Mouse (Mus musculus): ENCODE measurements around the gene Cdyl2. TPM values are rescaled to one million over a fixed set of nuclear protein-coding genes. Genes with fewer than 3 reads are reported as not detected.

The Cdyl2 gene
- polyA plus RNA-seq, 1 experiment from 2014 or later: 9.7 TPM

DNA sequence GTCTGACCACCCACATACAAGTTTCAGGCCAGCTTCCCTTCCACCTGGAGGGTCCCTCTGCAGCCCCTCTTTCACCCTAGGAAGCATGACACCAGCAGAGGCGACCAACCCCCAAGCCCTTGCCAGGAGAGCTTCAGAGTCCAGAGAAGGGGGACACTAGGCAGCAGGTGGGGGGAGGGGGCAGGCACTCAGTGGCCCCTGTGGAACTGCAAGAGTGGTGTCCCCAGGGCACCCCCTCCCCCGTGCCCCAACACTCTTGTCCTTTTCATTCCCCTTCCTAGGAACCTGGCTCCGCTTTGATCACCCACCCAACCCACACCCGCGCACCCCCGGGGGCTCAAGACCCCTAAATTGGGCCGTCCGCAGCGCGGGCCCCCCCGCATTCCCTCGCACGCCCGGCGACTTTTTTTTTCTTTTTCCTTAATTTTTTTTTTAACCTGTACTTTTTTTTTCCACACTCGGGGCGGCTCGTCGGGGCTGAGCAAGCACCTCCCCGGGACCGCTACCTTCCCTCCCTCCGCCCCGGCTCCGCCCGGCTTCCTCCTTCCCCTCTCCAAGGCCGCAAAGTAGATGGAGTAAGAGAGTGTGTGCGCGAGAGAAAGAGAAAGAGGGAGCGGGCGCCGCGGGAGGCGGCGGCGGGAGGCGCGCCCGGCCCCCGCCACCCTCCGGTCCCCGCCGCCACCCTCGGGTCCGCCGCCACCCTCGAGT is 661 bp downstream of the Cdyl2 start:
- Histone ChIP-seq H3K4me1 (peaks cover 5% of the 10 kb centered on the region; the same call in 1 of the 2 replicates), H3K9me3 (no peaks in the 10 kb centered on the region), H3K4me2 (replicated peaks) (peak overlapping the region; percentile 79), H3K9ac (peak overlapping the region; percentile 74), H3K36me3 (no peaks in the 10 kb centered on the region), H3K4me3 (peak overlapping the region; percentile 75), H3K27ac (peak overlapping the region; percentile 81), H3K27me3 (peaks cover 11% of the 10 kb centered on the region; the same call in 1 of the 2 replicates)
- 1% methylated on average over 43 of the region's 46 CpGs for WGBS
- ATAC-seq (ENCODE audit: insufficient number of reproducible peaks, insufficient read depth, low FRiP score, low TSS enrichment): peak; percentile 67

DNA sequence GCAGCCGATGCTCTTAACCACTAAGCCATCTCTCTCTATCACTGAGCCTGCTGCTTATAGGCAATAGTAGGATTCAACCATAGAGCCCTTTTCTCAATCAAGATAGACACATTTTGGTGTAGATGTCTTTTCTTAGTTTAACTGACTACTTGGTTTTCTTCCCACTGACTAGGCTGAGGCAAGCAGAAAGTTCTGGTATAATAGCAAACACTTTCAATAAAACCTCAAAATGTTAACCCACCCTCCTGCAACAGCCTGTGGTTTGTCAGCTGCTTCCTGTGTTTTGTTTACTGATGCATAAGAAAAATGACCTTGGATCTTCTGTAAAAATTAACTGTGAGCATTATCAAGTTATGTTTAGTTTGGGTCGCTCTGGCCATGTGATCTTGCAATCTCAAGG is 11.3 kb downstream of the Cdyl2 start:
- no peak for ATAC-seq (ENCODE audit: insufficient number of reproducible peaks, insufficient read depth, low FRiP score, low TSS enrichment)
- 90% methylated on average over 2 of the region's 2 CpGs for WGBS

DNA sequence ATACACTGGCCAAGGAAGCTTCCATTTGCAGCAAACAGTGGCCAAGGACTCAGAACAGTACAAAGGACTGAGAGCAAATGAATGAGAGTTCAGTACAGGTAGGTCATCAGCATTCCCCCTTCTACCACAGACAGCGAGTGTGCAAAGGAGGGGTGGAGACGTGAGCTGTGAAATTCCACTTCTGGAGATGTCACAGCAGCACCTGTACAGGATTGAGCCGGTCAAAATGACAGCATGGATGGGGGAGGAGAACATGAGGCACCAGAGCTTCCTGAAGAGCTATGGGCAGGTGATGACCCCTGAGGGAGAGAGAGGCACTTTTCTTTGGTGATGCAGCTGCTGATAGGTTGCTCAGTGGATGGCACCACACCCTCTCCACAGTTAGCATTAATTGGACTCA is 25.3 kb downstream of the Cdyl2 start:
- Histone ChIP-seq H3K4me2 (replicated peaks) (no peak overlapping the region), H3K27ac (no peak overlapping the region), H3K9me3 (no peaks in the 10 kb centered on the region), H3K4me1 (no peaks in the 10 kb centered on the region), H3K27me3 (no peaks in the 10 kb centered on the region), H3K36me3 (no peaks in the 10 kb centered on the region), H3K4me3 (no peak overlapping the region), H3K9ac (no peak overlapping the region)
- 83% methylated on average over 3 of the region's 3 CpGs for WGBS
- no peak for ATAC-seq (ENCODE audit: insufficient number of reproducible peaks, insufficient read depth, low FRiP score, low TSS enrichment)

More for the DNA sequence above, 11.3 kb downstream of the Cdyl2 start:
- peaks cover 13% of the 10 kb centered on the region; the same call in 1 of the 2 replicates for H3K9me3 ChIP-seq
- H3K9ac ChIP-seq: no peak overlapping the region
- H3K4me2 ChIP-seq (replicated peaks): no peak overlapping the region
- no peaks in the 10 kb centered on the region for H3K4me1 ChIP-seq
- H3K4me3 ChIP-seq: no peak overlapping the region
- H3K36me3 ChIP-seq: 0 out of 2 replicates have a peak, but pooled peaks cover 4% of the 10 kb centered on the region
- no peak overlapping the region for H3K27ac ChIP-seq
- no peaks in the 10 kb centered on the region for H3K27me3 ChIP-seq

DNA sequence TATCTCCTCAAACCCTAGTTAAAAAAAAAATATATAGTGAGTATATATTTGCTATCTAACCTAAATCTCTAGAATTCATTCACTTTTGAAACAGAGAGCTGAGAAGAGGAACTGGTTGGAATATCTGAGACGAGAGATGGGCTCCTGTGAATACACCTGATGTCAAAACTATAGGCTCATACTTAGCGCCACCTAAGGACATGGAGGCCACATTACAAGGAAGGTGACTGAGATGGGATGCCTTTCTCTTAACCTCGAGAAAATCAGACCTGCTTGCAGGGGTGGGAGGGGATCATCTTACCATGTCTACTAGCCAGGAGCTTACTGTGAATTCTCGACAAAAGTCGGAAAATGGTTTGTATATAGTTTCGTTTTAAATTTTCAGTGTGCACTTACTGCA is 30.3 kb downstream of the Cdyl2 start:
- no peaks in the 10 kb centered on the region for H3K4me1 ChIP-seq
- ATAC-seq (ENCODE audit: insufficient number of reproducible peaks, insufficient read depth, low FRiP score, low TSS enrichment): no peak
- no peaks in the 10 kb centered on the region for H3K9me3 ChIP-seq
- no peak overlapping the region for H3K4me3 ChIP-seq
- no peak overlapping the region for H3K27ac ChIP-seq
- no peaks in the 10 kb centered on the region for H3K36me3 ChIP-seq
- H3K27me3 ChIP-seq: no peaks in the 10 kb centered on the region
- H3K4me2 ChIP-seq (replicated peaks): no peak overlapping the region
- WGBS: 84% methylated on average over 6 of the region's 6 CpGs
- no peak overlapping the region for H3K9ac ChIP-seq

DNA sequence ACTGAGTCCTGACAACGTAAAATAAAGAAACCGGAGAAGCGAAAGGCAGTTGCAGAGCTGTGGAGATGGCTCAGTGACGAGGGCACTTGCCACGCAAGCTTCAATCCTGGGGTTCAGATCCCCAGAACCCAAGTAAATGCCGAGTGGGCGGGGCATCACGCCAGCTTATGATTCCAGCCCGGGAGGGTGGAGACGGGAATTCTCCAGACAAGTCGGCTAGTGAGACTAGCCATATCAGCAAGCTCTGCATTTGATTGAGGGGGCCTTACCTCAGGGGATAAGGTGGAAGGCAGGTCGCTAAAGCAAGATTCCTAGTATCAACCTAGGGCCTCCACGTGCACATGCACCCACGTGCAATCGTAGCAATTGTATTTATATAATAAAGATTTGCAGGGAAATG is 39.9 kb downstream of the Cdyl2 start:
- H3K4me2 ChIP-seq (replicated peaks): no peak overlapping the region
- no peak overlapping the region for H3K27ac ChIP-seq
- no peak overlapping the region for H3K4me3 ChIP-seq
- H3K4me1 ChIP-seq: no peaks in the 10 kb centered on the region
- 80% methylated on average over 15 of the region's 15 CpGs for WGBS
- H3K27me3 ChIP-seq: no peaks in the 10 kb centered on the region
- no peaks in the 10 kb centered on the region for H3K36me3 ChIP-seq
- no peak overlapping the region for H3K9ac ChIP-seq
- H3K9me3 ChIP-seq: no peaks in the 10 kb centered on the region
- ATAC-seq (ENCODE audit: insufficient number of reproducible peaks, insufficient read depth, low FRiP score, low TSS enrichment): no peak

DNA sequence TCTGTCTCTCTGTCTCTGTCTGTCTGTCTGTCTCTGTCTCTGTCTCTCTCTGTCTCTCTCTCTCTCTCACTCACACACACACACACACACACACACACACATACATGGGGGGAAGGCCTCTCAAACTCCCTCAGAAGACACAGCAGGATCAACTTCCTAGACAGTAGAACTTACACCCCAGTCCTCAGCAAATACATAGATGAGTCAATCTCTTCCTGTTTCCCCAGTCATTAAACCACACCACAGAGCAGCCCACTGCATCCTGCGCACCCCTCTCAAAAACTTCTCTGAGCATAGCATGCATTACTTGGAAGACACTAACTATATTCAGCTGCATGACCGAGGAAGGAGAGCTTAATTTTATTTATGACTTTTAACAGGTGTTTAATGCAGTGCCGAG is 43.0 kb downstream of the Cdyl2 start:
- H3K27ac ChIP-seq: no peak overlapping the region
- 88% methylated on average over 3 of the region's 3 CpGs for WGBS

DNA sequence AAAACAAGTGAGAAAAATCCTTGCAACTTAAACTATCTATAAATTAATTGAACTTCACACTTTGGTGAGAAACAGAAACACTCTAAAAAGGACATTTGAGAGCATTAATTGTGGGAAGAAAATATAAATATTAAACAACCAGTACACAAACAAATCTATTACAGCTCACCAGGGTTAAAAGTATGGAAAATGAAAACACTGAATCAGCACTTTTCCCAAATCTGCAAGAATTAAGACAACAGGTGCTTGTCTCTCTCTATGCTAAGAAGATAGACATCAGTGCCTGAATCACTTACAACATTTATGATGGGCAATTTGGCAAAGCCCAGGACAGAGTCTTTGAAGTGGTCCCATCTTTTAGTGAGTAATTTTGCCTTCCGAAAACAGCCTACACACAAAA is 56.6 kb downstream of the Cdyl2 start:
- Histone ChIP-seq H3K36me3 (no peaks in the 10 kb centered on the region), H3K4me2 (replicated peaks) (no peak overlapping the region), H3K9me3 (no peaks in the 10 kb centered on the region), H3K4me1 (no peaks in the 10 kb centered on the region), H3K27me3 (no peaks in the 10 kb centered on the region), H3K9ac (no peak overlapping the region), H3K4me3 (no peak overlapping the region), H3K27ac (no peak overlapping the region)
- no peak for ATAC-seq (ENCODE audit: insufficient number of reproducible peaks, insufficient read depth, low FRiP score, low TSS enrichment)
- WGBS: 90% methylated on average over 1 of the region's 1 CpGs

More for the DNA sequence above, 43.0 kb downstream of the Cdyl2 start:
- no peak overlapping the region for H3K4me3 ChIP-seq
- H3K9me3 ChIP-seq: no peaks in the 10 kb centered on the region
- H3K27me3 ChIP-seq: no peaks in the 10 kb centered on the region
- no peak overlapping the region for H3K9ac ChIP-seq
- no peaks in the 10 kb centered on the region for H3K36me3 ChIP-seq
- no peak overlapping the region for H3K4me2 ChIP-seq (replicated peaks)
- ATAC-seq (ENCODE audit: insufficient number of reproducible peaks, insufficient read depth, low FRiP score, low TSS enrichment): no peak
- no peaks in the 10 kb centered on the region for H3K4me1 ChIP-seq

DNA sequence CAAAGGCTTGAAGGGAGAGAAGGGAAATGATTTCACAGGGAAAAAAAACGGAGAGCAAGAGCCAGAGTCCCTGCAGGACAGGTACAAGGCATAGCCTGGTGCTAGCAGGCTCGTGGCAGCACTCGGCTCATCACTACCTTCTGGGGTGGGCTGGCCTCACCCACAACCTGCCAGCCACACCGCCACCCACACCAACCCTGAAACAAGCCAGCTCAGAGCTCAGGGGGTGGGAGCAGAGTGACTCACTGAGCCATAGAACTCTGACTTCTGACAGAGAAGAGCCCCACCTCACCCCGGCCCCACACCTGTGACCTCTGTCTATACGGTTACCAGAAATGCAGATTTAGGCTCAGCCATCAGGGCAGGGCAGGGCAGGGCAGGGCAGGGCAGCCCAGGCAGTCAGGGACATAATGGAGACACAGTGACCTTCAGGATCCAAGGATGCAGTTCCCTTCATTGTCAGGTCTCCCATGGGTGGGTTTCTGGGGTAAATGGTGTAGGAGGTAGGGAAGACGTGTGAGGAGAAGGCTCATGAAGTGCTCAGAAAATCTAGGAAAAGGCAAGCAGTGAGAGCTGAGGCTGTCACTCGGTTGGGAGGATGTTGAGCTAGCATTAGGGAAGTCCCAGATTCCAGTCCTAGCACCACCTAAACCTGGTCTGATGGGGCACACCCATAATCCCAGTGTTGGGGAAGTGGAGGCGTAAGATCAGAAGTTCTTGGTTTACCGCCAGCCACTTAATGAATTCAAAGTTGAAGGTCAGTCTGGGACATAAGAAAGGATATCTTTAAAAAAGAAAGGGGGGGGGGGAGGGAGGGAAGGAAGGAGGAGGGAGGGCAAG is 58.6 kb downstream of the Cdyl2 start:
- ATAC-seq (ENCODE audit: insufficient number of reproducible peaks, insufficient read depth, low FRiP score, low TSS enrichment): no peak
- H3K4me1 ChIP-seq: no peaks in the 10 kb centered on the region
- H3K4me3 ChIP-seq: no peak overlapping the region
- no peaks in the 10 kb centered on the region for H3K9me3 ChIP-seq
- H3K27me3 ChIP-seq: no peaks in the 10 kb centered on the region
- H3K27ac ChIP-seq: no peak overlapping the region
- no peaks in the 10 kb centered on the region for H3K36me3 ChIP-seq
- WGBS: 80% methylated on average over 10 of the region's 10 CpGs
- H3K9ac ChIP-seq: no peak overlapping the region
- no peak overlapping the region for H3K4me2 ChIP-seq (replicated peaks)

DNA sequence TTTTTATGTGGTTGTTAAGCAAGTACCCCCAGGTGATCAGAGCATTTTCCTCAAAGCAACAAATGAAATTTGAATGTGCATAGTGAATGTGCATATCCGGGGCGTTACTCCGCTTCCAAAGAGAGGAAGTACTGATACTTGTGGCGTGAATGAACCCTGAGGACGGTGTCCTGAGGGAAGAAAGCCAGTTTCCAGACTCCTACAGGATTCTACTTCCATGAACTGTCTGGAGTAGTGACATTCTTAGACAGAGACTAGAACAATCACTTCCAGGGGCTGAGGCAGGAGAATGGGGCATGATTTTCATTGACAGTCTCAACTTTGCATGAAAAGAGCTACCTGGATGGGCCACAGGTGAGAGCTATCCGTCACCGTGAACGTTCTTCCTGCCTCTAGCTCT is 59.3 kb downstream of the Cdyl2 start:
- H3K9ac ChIP-seq: no peak overlapping the region
- no peaks in the 10 kb centered on the region for H3K36me3 ChIP-seq
- ATAC-seq (ENCODE audit: insufficient number of reproducible peaks, insufficient read depth, low FRiP score, low TSS enrichment): no peak
- no peak overlapping the region for H3K4me3 ChIP-seq
- 0 out of 2 replicates have a peak, but pooled peaks cover 3% of the 10 kb centered on the region for H3K9me3 ChIP-seq
- WGBS: 78% methylated on average over 8 of the region's 8 CpGs
- H3K27me3 ChIP-seq: no peaks in the 10 kb centered on the region
- H3K27ac ChIP-seq: no peak overlapping the region
- no peak overlapping the region for H3K4me2 ChIP-seq (replicated peaks)
- no peaks in the 10 kb centered on the region for H3K4me1 ChIP-seq

DNA sequence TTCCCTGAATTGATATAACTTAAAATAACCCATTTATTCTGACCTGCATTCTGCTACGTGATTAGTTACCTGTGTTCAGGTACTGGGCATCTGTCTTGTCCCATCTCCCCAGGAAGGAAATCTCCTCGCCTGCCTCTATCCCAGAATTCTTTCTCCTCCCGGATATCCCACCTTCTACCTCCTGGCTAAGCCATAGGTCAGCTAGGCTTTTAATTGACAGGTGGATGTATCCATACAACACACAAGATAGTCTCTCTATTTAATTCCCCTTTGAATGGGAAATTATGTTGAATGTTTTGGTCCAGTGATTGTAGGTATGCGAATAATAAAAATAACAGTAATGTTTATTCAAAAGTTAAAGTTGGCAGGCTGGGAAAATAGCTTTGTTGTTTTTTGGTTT is 59.7 kb downstream of the Cdyl2 start:
- no peaks in the 10 kb centered on the region for H3K36me3 ChIP-seq
- no peak overlapping the region for H3K27ac ChIP-seq
- no peak overlapping the region for H3K9ac ChIP-seq
- H3K4me2 ChIP-seq (replicated peaks): no peak overlapping the region
- H3K4me3 ChIP-seq: no peak overlapping the region
- 87% methylated on average over 4 of the region's 4 CpGs for WGBS
- no peaks in the 10 kb centered on the region for H3K4me1 ChIP-seq
- no peak for ATAC-seq (ENCODE audit: insufficient number of reproducible peaks, insufficient read depth, low FRiP score, low TSS enrichment)
- H3K27me3 ChIP-seq: no peaks in the 10 kb centered on the region
- 0 out of 2 replicates have a peak, but pooled peaks cover 3% of the 10 kb centered on the region for H3K9me3 ChIP-seq

DNA sequence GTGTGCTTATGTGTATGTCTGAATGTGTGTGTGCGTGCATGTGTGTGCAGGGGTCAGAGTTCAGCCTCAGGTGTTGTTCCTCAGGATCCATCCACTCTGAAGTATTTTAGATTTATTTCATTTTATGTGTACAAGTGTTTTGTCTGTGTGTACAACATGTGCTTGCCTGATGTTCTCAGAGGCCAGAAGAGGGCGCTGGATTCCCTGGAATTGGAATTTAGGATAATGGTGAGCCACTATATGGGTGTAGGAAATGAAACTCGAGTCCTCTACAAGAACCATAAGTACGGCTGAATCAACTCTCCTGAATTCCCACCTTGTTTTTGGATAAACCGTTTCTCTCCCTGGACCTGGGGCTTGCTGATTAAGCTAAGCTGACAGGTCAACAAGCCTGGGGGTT is 61.2 kb downstream of the Cdyl2 start:
- H3K27ac ChIP-seq: no peak overlapping the region
- ATAC-seq (ENCODE audit: insufficient number of reproducible peaks, insufficient read depth, low FRiP score, low TSS enrichment): no peak
- no peak overlapping the region for H3K4me3 ChIP-seq
- no peak overlapping the region for H3K4me2 ChIP-seq (replicated peaks)
- WGBS: 54% methylated on average over 5 of the region's 5 CpGs
- H3K4me1 ChIP-seq: no peaks in the 10 kb centered on the region
- H3K36me3 ChIP-seq: no peaks in the 10 kb centered on the region
- H3K9me3 ChIP-seq: 0 out of 2 replicates have a peak, but pooled peaks cover 3% of the 10 kb centered on the region
- H3K9ac ChIP-seq: no peak overlapping the region
- no peaks in the 10 kb centered on the region for H3K27me3 ChIP-seq

DNA sequence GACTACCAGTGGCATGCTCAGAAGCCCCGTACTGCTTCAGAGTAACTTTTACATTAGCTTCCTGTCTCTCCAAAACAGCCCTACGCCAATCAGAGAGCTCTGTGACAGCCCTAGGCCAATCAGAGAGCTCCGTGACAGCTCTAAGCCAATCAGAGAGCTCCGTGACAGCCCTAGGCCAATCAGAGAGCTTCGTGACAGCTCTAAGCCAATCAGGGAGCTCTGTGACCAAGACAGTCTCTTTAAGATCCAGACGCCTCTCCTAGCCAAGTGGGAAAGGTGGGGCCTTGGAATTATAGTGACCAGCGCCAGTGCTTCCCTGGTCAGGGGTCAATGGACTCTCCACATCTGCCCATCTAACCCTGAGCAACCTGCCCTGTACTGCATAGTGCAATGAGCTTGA is 62.2 kb downstream of the Cdyl2 start:
- no peak overlapping the region for H3K27ac ChIP-seq
- H3K4me2 ChIP-seq (replicated peaks): no peak overlapping the region
- WGBS: 86% methylated on average over 7 of the region's 7 CpGs
- no peaks in the 10 kb centered on the region for H3K27me3 ChIP-seq
- no peak for ATAC-seq (ENCODE audit: insufficient number of reproducible peaks, insufficient read depth, low FRiP score, low TSS enrichment)
- H3K9me3 ChIP-seq: 0 out of 2 replicates have a peak, but pooled peaks cover 3% of the 10 kb centered on the region
- H3K4me3 ChIP-seq: no peak overlapping the region
- H3K36me3 ChIP-seq: no peaks in the 10 kb centered on the region
- H3K9ac ChIP-seq: no peak overlapping the region
- H3K4me1 ChIP-seq: no peaks in the 10 kb centered on the region

All from embryonic facial prominence, embryonic 12.5 days (tissue).